Mouse (Mus musculus) right cerebral cortex, postnatal 36 days (tissue): ENCODE measurements around the gene D630039A03Rik.
"Not testable (repeated sequence)": the region's sequence is repeated elsewhere in the genome, so short reads cannot be mapped to it uniquely, and the experiment has no call there.

Experiments used
- DNase-seq, 2 experiments: peaks; one replicate each; pipeline ENCODE4 v3.0.0; 2022; ENCODE audit warnings: low spot score in 2 of 2, mixed read lengths in 1 of 2

Gene D630039A03Rik

DNA sequence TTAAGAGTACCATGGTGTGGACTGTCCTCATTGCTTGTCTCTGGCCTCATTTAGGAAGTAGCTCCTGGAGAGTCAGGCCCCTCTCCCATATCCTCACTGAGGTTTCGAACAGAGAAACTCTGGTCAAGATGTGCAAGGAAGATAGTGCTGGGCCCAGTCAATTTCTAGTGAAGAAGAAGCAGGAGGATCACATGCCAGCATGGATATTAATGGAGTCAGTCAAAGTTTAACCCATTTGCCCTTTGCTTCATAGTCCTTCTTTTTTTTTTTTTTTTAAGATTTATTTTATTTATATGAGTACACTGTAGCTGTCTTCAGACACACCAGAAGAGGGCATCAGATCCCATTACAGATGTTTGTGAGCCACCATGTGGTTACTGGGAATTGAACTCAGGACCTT, 27.1 kb downstream of the D630039A03Rik start:
- DNase-seq: not testable (repeated sequence)

DNA sequence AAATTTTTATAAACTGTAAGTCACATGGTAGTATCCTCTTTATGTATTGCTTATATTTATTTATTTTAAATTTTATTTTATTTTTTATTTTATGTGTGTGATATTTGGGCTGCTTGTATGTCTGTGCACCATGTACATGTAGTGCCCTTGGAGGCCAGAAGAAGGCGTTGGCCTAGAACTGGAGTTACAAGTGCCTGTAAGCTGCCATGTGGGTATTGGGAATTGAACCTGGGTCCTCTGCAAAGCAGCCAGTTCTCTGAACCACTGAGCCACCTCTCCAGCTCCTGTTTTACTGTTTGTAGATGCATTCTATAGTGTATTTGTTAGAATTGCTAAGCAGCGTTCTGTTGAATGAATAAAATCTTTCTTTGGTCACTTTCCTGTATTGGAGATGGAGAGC, 27.9 kb downstream of the D630039A03Rik start:
- DNase-seq: no peak

DNA sequence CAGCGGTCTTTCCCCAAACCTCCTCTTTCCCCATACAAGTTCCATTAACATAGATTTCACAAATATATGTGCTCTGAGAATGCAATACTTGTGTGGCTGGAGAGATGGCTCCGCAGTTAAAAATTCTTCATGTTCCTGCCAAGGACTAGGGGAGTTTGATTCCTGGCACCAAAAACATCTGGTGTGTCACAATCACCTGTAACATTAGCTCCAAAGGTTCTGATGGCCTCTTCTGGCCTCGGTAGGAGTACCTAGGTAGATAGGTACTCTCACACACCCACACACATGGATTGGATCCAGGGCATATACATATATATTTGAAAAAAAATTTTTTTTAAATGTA, 29.2 kb downstream of the D630039A03Rik start:
- DNase-seq: no peak

DNA sequence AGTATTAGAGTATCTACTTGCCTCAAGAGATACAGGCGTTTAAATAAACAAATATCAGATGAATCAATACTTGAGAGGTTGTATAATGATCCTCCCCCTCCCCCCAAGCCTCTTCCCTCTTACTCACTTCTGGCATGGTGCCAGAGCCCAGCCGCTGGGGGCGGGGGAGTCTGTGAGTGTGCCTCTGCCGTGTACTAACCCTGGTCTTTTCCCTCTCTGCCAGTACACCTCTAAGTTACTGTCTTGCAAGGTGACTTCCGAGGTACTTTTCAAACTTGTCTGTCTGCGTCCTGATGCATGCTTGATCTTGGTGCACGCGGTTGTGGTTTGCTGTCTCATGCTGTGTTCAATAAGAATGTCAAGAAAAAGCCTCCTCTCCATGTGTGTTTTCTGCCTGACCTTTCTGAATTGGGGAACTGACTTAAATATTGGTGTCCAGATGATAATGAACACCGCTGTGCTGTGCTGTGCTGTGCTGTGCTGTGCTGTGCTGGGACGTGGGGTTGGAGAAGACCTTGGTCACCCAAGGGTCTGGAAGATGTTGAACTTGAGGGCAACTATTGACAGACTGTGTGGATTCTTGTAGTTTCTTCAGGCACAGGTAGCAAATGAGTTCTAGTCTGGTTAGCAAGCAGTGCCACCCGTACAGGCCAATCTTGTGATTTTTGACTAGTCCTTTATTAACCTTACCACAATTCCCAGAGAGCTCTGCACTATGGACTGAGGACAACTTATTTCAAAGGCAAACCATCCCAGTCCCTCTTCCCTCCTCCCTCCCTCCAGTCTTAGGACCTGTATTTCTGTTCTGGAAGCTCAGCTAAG, 29.8 kb downstream of the D630039A03Rik start:
- DNase-seq: no peak

DNA sequence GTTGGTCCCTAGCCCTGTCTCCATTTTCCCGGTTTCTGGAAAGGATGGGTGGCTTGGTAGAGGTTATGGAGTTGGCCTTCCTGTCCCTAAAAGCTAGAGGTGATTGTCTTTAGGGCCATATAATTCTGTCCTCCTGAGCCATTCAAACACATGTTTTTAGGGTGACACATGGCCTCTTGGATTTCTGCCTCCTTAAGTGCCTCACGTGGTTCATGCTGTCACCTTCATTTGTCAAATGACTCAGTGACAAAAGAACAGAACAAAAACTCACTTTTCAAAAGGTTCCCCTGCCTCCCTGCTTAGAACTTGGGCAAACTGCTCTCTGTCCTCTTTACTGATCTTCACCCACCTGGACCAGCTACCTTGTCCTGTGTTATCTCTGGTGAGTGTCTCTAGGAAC, 30.9 kb downstream of the D630039A03Rik start:
- no peak for DNase-seq

DNA sequence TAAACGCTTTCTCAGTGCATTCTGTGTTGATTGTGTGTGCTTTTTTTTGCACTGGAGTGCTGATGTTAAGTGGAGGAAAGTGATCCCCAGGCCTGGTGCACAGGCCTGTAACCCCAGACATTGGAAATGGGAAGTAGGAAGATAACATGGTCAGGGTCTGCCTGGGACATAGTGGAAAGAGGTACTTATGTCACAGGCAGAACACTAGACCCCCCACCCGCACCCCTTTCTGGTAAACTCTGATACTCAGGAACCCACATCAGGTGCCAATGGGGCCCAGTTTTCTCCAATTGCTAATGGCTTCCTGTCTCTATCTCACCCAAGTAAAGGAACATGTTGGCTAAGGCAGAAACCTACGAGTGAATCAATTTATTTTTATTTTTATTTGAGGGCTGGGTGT, 31.6 kb downstream of the D630039A03Rik start:
- DNase-seq: no peak

DNA sequence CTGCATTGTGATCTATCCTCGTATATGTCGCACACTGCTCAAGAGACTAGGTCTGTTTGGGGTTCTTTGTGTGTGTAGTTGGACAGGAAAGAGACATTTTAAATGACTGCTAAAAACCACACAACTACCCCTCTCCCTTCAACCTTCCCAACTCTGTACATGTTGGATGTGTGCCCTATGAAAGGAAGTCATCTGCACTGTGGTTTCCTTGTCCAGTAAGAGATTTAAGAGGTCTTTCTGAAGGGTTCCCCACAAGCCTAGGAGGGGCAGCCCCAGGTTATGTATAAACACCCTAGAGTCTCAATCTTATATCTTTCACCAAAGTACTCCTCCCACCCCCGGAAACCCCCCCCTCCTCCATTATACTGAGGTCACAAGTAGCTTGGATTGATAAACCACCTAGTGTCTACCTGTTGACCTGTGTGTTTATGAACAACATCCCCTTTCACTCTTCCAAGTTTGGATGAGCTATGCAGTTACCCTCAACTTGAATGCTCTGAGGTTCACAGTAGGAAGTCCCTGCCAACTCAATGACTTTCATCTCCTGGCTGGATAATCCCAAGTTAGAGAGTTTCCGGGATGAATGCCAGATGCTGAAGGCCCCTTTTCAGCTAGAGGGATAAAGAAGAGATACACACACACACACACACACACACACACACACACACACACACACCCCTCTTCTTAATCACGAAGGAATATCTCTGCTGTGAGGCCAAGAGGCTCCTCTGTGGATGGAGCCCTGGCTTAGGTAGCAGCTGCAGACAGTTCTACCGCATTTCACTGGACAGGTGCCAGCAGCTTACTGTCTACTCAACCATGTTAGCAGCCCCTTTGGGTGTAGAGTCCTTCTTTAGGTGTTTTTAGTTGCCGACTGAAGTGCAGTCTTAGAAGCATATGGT, 32.3 kb downstream of the D630039A03Rik start:
- no peak for DNase-seq

DNA sequence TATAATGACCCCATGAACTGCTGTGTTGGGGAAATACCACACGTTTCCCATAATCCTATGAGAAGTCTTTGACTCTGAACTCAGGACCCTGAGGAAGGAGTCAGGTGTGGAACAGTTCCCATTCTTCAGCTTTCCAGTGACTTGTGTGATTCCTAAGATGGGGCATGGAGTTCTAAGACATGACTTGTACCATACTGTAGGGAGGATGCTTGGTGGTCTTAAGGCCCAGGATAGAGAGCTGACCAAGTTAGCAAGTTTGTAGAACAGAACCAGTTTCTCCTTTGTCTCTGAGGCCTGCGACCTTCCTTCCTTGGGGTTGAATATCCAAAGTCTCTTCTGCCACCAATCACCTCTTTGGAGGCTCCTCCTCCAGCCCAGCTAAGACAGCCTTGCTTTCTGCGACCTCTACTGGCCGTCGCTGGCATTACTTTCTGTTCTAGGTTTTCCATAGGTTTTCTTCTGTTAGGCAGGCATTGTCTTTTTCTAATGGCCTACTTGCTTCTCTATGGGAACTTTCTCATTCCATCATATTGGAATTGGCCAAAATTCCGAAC, 36.2 kb downstream of the D630039A03Rik start:
- peak; percentile 53 to 55 for DNase-seq

DNA sequence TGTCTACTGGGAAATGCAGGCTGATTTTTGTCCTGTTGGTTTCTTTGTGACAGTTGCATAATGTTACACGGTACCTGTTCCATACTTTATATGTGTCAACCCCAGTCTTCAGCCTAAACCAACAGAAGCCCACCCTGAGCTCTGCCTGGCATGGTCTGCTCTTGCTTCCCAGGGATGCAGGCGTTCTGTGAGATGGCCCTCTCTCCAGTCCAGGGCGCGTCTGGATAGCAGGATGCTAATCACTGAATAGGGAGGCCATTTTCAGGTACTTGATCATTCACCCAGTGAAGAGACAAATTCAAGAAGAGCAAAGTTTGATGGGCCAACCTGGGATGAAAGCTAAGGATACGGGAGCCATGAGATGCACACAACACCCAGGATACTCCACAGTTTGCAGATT, 37.0 kb downstream of the D630039A03Rik start:
- DNase-seq: no peak

DNA sequence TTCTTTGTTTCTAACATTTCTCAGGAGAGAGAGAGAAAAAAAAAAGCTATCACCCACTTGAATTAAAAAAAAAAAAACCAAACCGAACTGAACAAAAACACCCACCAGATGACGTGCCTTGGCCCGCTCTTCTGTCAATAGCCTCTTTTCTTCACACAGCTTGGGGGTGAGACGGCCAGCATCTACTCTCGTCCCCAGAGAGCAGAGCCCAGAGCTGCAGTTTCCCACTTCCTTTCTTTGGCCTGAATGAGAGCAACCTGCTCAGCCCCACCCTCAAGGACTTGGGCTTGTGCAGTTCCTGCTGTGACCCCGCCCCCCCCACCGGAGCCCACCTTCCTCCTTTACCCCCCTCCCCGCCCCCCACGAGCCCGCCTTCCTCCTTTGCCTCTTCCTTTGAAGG, 48.6 kb downstream of the D630039A03Rik start:
- no peak for DNase-seq

DNA sequence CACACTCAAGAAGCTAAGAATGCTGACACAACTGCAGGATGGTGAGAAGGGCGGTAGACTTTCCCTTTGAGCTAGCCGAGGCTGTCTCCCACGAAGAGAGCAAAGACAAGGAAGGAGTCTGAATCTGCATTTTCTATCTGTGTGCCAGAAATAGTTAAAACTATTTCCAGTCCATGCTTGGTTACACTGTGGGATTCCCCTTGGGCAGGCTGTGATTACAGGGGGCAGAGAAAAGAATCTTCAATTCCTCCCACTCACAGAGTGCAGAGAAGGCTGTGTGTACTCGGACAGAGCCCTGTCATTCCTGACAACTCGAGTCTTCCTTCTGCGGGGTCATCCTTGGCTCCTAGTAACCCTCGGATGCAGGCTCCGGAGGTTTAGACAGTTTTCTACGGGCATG, 49.1 kb downstream of the D630039A03Rik start:
- no peak for DNase-seq

DNA sequence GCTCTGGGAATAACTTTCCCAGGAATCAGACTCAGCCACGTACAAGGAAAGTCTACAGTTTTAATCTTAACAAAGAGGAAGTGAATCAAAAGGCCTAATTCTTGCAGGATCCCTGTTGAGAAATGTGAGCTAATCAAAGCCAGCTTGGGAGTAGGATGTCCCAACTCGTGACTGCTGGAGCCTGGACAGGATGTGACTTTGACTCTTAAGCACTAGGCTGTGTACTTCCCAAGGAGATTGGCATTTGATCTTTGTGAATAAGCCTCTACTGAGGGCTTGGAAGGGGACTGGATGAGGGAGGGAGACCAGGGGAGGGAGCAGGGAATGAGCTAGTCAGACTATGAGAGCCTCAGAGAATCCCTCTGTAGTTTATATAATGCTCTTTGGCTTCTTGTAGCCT, 50.0 kb downstream of the D630039A03Rik start:
- DNase-seq: no peak

DNA sequence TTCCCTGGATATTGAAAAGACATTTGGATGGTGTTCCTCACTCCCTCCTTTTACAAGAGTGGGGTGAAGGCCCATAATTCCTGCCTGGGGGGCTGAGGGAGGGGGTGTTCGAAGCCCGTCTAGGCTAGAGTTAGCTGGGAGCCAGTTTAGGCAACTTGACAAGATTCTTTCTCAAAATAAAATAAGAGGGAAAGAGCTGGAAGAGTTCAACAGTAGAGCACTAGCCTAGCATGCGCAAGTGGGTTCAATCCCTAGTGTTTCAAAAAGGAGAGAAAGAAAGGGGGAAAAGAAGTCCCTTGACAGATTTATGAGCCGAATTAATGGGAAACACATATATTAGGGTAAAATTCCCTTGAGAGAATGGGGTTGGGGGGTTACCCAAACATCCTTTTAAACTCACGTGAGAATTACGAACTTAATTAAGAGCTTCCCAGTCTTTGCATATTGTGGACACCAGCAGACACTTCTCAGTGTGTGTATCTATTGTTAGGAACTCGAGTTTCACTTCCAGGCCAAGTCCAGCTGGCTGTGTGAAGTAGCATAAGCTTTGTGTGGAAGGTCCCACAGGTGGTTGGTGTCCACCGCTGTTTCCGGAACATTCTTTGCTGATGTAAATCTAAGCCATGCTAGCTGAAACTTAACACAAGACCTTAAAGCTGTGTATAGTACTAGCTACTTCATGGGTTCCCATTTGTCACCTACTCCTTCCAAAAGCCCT, 53.7 kb downstream of the D630039A03Rik start:
- no peak for DNase-seq

DNA sequence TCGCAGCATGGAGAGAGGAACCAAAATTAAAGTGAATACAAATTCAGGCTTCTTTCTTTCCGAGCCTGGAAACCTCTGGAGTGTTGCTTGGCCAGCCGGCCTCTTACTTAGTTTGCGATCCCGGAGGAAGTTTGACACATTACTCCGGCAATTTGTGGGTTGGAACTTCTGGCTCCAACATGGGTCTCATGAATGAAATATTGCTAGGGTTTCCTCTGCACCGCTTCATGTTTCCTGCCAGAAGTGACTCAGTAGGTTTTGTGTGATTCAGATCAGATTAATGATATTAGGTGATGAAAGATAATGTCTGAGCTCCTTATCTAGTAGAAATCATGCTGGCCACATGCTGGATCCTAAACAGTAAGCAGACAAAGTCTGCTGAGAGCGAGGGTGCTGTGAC, 54.2 kb downstream of the D630039A03Rik start:
- DNase-seq: no peak

DNA sequence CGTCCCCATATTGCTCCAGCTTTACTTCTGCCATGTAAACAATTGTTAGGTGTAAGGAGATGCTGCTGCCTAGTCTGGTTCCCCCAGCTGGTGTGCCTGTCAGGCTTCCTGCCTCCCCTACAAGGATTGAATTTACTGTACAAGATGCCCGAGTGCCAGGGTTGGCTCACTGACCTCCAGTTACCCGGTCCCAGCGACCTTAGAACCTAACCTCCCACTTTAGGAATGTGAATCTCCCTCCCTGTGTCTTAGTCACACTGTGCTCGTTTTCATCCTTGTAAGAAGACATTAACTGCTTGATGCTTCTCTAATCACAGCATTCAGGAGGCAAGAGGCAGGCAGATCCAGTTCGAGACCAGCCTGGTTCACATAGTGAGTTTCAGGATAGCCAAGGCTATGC, 54.9 kb downstream of the D630039A03Rik start:
- no peak for DNase-seq

DNA sequence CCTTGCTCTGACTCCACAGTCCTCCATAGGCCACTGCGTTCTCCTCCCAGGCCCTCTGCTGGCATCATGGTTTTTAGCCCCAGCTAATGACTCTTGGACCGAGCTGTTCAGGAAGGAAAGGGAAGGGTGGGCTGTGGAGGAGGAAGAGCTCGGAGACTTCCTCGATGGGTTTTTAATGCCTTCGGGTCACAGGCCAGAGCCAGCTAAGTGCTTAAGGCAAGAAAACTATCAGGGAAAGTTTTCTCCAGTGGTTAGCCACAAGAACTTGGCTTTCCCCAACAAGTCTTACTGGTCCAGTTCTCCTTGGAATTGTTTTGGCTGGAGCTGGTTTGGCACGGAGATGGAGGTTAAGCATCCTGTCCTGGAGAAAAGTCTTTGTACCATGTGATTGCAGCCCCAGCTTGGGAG, 55.9 kb downstream of the D630039A03Rik start:
- DNase-seq: no peak
